Mouse (Mus musculus): ENCODE data around the gene Mrps34.
"Not testable (repeated sequence)": the region's sequence is repeated elsewhere in the genome, so short reads cannot be mapped to it uniquely, and the experiment has no call there.

Mrps34 gene

DNA sequence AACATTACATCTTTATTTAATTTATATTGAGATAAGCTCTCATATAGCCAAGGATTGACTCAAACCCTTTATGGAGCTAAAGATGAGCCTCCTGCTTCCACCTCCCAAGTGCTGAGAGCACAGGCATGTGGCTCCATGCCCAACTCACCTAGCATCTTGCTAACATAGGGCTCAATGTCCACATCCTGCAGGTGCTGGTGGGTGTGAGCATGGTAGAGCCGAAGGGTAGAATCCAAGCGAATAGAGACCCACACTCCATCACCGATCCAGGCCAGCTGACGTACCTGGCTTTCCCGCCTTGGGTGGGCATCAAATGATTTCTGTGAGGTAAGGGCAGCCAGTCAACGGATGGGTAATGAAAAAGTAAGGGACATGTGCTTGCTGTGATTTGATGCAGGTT is 5.1 kb downstream of the Mrps34 start:
- DNase-seq (ENCODE audit: low spot score in 2 of 2), result no peak

DNA sequence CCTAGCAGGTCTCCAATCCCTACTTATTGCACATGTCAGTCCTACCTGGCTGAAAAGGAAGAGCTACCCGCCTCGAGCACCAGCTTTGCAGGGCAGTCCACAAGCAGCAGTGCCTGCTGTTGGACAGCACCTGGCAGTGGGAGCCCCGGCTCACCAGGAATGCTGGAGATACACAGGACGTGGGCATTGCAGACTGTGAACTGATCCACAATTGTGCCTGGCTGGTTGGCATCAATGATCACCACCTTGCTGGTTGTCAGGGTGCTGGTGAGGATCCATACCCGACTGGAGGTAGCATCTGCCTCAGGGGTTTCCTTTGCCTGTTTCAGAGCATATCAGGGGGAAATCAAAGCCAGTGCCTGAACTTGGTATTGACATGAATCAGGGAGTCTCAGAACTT is 7.2 kb downstream of the Mrps34 start:
- no peak for DNase-seq (ENCODE audit: low spot score in 2 of 2)

DNA sequence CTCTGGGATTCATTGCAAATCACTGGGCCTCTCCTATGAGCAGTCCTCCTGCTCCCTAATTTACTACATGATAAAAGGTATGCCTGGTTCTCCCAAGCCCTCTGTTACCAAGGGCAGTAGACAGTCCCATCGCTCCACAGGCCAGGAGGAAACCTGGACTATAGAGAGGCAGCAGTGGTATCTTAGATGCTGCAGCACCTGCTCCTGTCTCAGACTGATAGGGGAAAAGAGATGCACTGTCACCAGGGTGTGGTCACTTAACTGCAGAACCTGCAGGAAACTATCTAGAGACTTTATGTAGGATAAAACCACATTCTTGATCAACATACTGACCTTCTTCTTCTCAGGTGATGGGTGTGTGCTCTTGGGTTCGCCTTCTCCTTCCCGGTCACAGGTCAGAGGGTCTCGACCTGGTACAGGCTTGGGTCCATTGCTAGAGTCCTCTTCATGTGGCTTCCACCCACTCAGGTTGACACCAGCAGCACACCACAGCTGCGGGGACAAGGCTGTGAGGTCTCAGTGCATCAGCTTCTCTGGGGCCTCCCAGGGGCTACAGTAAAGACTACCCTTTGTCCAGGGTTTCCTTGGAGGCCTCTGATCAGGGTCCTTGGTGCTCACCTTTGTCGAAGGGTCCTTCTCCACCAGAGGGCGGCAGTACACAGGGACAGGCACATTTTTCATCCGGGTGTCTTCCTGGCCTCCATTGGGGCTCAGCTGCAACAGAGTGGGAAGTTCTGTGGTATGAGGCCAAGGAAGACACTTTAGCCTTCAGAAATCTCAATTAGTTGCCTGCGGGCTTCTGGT is 8.0 kb downstream of the Mrps34 start:
- no peak for DNase-seq (ENCODE audit: low spot score in 2 of 2)

GRCm38 (mm10) chr17:24903767-24904166 is 8.9 kb downstream of the Mrps34 start:
- DNase-seq (ENCODE audit: low spot score in 2 of 2), result no peak

- DNase-seq (ENCODE audit: low spot score in 2 of 2), result no peak
Measured at GRCm38 (mm10) chr17:24907591-24907990, 12.7 kb downstream of the Mrps34 start.

DNA sequence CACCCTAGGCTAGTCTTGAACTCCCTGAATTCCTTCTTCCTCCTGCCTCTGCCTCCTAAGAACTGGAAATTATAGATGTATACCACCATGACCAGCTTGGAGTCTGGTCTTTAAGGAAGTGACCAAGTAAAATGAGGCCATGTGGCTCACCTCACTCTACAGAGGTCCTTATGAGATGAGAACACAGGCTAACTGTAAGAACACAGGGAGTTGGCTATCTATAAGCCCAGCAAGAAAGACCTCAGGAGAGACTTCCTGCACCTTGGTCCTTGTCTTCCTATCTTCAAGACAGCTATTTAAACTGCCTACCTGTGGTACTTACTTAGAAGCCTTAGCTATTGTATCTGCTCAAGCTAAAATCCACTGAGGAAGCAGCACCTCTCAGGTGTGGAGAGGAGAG is 19.1 kb downstream of the Mrps34 start:
- no peak for DNase-seq (ENCODE audit: low spot score in 2 of 2)

- DNase-seq (ENCODE audit: low spot score in 2 of 2), result no peak
Measured at GRCm38 (mm10) chr17:24923246-24923645, 28.3 kb downstream of the Mrps34 start.

DNA sequence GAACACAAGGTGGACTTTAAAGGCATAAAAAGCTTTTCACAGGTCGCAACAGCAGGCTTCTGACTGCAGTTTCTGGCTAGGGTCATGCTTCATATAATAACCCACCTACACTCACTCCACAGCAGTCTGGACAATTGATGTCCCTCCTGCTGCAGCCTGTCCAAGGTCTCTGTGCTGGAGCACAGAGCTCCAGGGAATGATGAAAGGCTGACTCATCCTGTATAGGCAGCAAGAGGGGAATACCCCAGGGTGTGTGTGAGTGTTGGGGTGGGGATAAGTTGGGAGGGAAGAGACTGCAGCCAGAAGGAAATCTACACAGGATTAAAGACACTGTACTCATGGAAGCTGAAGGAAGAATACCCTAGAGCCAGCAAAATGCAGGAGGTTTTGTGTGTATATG is 34.6 kb downstream of the Mrps34 start:
- DNase-seq (ENCODE audit: low spot score in 2 of 2), result no peak

GRCm38 (mm10) chr17:24932431-24932830 is 37.5 kb downstream of the Mrps34 start:
- DNase-seq (ENCODE audit: low spot score in 2 of 2), result no peak

- DNase-seq (ENCODE audit: low spot score in 2 of 2), result no peak
Measured at GRCm38 (mm10) chr17:24933163-24933562, 38.2 kb downstream of the Mrps34 start.

DNA sequence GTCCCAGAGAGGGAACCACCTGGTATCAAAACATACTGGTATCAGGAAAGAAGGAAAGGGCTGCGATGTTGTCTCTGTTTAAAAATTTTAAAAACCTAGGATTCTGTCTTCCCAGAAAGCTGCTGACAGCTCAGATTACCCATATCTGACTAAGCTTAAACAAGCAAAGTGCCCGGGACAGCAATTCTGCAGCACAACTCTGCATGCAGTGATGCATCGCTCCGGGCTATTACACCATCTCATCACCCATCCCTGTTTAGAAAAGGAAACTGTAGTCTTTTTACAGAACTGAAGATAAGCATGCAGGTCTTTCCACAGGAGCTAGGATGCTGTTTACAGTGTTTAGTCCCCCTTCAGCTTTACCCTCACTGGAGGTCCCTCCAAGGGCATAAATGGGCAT is 40.0 kb downstream of the Mrps34 start:
- no peak for DNase-seq (ENCODE audit: low spot score in 2 of 2)

DNA sequence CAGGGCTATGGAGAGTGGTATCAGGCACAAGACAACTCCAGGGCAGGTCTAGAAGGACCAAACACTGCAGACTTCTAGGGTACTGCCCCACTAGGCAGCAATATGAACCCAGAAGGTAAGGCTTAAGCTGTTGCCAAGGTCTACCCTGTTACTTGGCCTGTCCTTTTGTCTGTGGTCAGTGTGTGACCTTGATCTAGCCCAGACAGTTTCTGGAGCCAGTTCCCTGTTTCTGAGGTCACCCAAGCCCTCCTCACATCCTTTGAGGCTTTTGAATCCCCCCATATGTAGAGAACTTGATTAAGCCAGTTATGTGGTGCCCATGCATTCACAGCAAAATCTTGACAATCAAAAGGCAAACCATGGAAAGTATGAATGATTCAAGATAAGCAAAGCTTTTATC is 40.8 kb downstream of the Mrps34 start:
- DNase-seq (ENCODE audit: low spot score in 2 of 2), result no peak

GRCm38 (mm10) chr17:24936259-24937237 is 41.6 kb downstream of the Mrps34 start, which contains the start of gene Mapk8ip3:
Gene Mapk8ip3 (minus strand): TSS chr17:24936977.
- DNase-seq (ENCODE audit: low spot score in 2 of 2), result peak; percentile 92 to 95

DNA sequence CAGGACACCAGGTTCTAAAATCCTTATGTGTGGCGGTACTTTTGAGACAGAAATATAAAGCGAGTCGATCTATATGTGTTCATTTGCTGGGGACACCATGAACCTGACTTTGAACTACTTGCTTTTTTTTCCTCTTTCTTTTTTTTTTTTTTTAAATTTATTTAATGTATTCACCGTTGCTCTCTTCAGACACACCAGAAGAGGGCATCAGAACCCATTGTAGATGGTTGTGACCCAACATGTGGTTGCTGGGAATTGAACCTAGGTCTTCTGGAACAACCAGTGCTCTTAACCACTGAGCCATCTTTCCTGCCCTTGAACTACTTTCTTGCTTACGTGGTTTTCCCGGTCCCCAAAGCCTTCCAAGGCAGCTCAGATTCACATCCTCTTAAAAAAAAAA is 42.4 kb downstream of the Mrps34 start:
- DNase-seq (ENCODE audit: low spot score in 2 of 2), result no peak

DNA sequence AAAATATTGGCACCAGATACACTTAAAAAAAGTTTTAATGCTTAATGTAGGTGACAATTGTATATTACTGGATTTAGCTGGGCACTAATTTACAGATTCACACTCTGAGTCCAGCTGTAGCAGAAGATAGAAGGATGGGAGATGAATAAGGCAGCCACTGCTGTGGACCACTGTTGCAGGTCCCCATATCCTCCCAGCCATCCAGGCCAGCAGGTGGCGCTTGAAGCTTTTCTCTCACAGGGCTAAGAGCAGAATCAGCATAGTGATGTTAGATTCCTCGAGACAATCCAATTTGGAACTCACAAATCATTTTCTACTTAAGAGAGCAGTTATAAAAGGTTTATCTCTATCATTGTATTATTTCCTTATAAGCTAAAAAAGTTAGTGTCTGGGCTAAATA is 47.5 kb downstream of the Mrps34 start:
- DNase-seq (ENCODE audit: low spot score in 2 of 2), result peak in 1 of 2 experiments; percentile 28

DNA sequence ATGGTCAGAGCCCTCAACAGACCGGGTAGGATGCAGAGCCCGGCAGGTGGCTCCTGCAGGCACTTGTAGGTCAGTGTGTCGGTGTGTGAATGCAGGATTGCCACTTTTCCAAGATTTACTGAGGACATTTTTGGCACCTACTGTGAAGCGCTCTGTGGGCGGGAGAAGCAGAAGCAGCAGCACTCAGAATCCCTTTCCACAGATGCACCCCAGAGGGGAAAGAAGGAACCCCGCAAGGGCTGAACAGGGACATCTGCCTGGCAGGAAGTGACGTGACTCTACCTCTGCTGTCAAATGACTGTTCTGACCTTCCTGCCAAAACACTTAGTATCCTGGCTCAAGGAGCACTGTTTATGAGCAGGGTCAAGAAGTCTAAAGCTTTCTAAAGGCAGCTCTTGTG is 48.1 kb downstream of the Mrps34 start:
- no peak for DNase-seq (ENCODE audit: low spot score in 2 of 2)

DNA sequence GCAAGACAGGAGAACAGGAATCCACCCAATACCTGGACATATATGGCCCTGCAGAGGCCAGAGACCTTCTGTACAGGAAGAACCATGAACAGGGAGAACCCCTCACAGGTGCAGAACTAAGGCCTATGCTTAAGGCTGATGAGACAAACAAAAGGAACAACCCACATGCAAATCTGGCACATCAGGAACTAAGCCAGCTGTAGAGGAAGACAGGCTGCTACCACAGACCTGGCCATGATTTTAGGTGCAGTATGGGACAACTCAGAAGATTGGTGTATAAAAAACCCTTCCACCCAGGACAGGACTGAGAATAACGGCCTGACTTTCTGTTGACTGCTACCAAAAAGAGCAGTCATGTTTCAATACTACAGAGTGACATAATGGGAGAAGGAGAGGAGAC is 48.7 kb downstream of the Mrps34 start:
- DNase-seq (ENCODE audit: low spot score in 2 of 2), result not testable (repeated sequence)
